In genomic region chr1:87828185-87828584, GRCm38 (mm10) we compare ENCODE assay signal across 7 mouse cellular contexts. TPM values are rescaled to one million over a fixed set of nuclear protein-coding genes. Genes with fewer than 3 reads are reported as not detected.
DNase-seq lines count a peak whose midpoint lies in the region; ATAC-seq and TF ChIP-seq lines count a peak whose summit lies in the region.

No protein-coding gene starts in this region.

- no peak overlapping the region for H3K4me3 ChIP-seq in G1E (ENCODE audit: low read depth, low read length)
- H3K4me3 ChIP-seq in left cerebral cortex, adult 2 months: no peak overlapping the region

- peaks cover 15% of the 10 kb centered on the region for H3K27me3 ChIP-seq in G1E (ENCODE audit: insufficient read depth, low read length)

- ATAC-seq in G1E (ENCODE audit: extremely low read depth, insufficient number of reproducible peaks, low FRiP score, poor library complexity, severe bottlenecking): peak; percentile 70

- intact Hi-C loops in heart, postnatal 25 days (cut with DNase I): no loop called here
- intact Hi-C loops in left cerebral cortex, adult 2 months (cut with DNase I): no loop called here
- intact Hi-C loops in gastrocnemius, postnatal 14 days (cut with DNase I; ENCODE audit: low total_unique reads): no loop called here

- peaks cover 31% of the 10 kb centered on the region for H3K4me1 ChIP-seq in G1E (ENCODE audit: insufficient read depth, low read depth, low read length)

- TF ChIP-seq CTCF in G1E (IDR thresholded peaks at IDR 0.05; ENCODE audit: low read depth, low read length): no peak
- TF ChIP-seq CTCF in left cerebral cortex, adult 2 months (IDR thresholded peaks at IDR 0.05): no peak

- H3K9me3 ChIP-seq in G1E (replicated peaks): peaks cover 5% of the 10 kb centered on the region; the same call in 1 of the 2 replicates

- DNase-seq in A20 (ENCODE audit: low read depth, low spot score) (peak; percentile 89), G1E (ENCODE audit: low spot score) (peak; percentile 56)
- peak; percentile 33 for DNase-seq in heart, postnatal 25 days (ENCODE audit: low spot score)
- peak; percentile 91 for DNase-seq in naive thymus-derived CD4-positive, alpha-beta T cell, adult 2 months (ENCODE audit: low read depth)
- no peak for DNase-seq in cerebellum, postnatal 25 days
- no peak for DNase-seq in left cerebral cortex, adult 2 months (ENCODE audit: extremely low spot score in 1 of 2, low spot score in 2 of 2)
- DNase-seq in gastrocnemius, postnatal 14 days: no peak

- no peak overlapping the region for H3K27ac ChIP-seq in left cerebral cortex, adult 2 months

- H3K36me3 ChIP-seq in G1E (replicated peaks): no peaks in the 10 kb centered on the region

RNA-seq across cellular contexts. Expression of gene Sag, which starts 24.7 kb away (rescaled TPM):
- total RNA-seq in G1E (2014; fragmentation: Nextera tagmentation): 0.19 TPM in 1 of 2 replicates, not detected in the other
- 0.82 and 1.0 TPM in 2 replicates for total RNA-seq in G1E (2017)
- polyA plus RNA-seq in G1E (2012): not detected in 2 replicates
- under 1 TPM; 0.20 to 0.39 TPM for total RNA-seq in heart, postnatal 25 days (2021)
- total RNA-seq in left cerebral cortex, adult 2 months (2021): 1 to 10 TPM; 2.2 to 3.3 TPM
- under 1 TPM; 0.13 to 0.14 TPM for total RNA-seq in gastrocnemius, postnatal 14 days (2021)

RNA-seq across cellular contexts. Expression of gene Dgkd, which starts 24.9 kb away (rescaled TPM):
- total RNA-seq in G1E (2014; fragmentation: Nextera tagmentation) (58.8 and 61.5 TPM in 2 replicates), G1E (2017) (57.3 and 60.6 TPM in 2 replicates)
- 15.2 and 20.2 TPM in 2 replicates for polyA plus RNA-seq in G1E (2012)
- 10 to 100 TPM; 56.5 to 56.7 TPM for total RNA-seq in heart, postnatal 25 days (2021)
- total RNA-seq in left cerebral cortex, adult 2 months (2021): 100 to 1,000 TPM in 1 of 2 experiments, 10 to 100 TPM in 1; 95.3 to 106 TPM
- total RNA-seq in gastrocnemius, postnatal 14 days (2021): 10 to 100 TPM; 37.7 to 39.9 TPM

Comparison
In these comparisons a context has a peak if more than half of its experiments do, and no peak if none do; other contexts are left out.
1. DNase-seq: peak in A20 (single experiment), G1E (single experiment), heart, postnatal 25 days (single experiment) and naive thymus-derived CD4-positive, alpha-beta T cell, adult 2 months (single experiment); none in cerebellum, postnatal 25 days (0 of 2), left cerebral cortex, adult 2 months (0 of 2) and gastrocnemius, postnatal 14 days (single experiment).